Mouse (Mus musculus) heart, adult 8-10 months (tissue): ENCODE measurements around the gene G430095P16Rik. TPM values are rescaled to one million over a fixed set of nuclear protein-coding genes. Genes with fewer than 3 reads are reported as not detected.

Experiments used
- DNase-seq: peaks from one replicate; pipeline ENCODE4 v3.0.0; 2022; ENCODE audit warnings: low spot score
- total RNA-seq, 4 experiments: library from RNA; stranded (reverse); gene quantifications; 2 replicates each; pipeline ENCODE4 v1.2.4; 2022

The G430095P16Rik gene
- total RNA-seq, 4 experiments from 2014 or later, result 0.66 TPM; not detected in 3

GRCm38 (mm10) chr8:84702963-84703465, 19.8 kb upstream of the G430095P16Rik start:
- no peak for DNase-seq

GRCm38 (mm10) chr8:84703466-84704249, 19.1 kb upstream of the G430095P16Rik start:
- DNase-seq, result no peak

GRCm38 (mm10) chr8:84704356-84704755, 18.5 kb upstream of the G430095P16Rik start:
- peak; percentile 82 for DNase-seq

GRCm38 (mm10) chr8:84704867-84705831, 17.7 kb upstream of the G430095P16Rik start:
- no peak for DNase-seq

- no peak for DNase-seq
Observed at GRCm38 (mm10) chr8:84705960-84706359, 16.8 kb upstream of the G430095P16Rik start.

GRCm38 (mm10) chr8:84706610-84707266, 16.1 kb upstream of the G430095P16Rik start:
- DNase-seq, result no peak

- no peak for DNase-seq
Observed at GRCm38 (mm10) chr8:84707267-84707883, 15.4 kb upstream of the G430095P16Rik start.

GRCm38 (mm10) chr8:84708071-84708541, 14.7 kb upstream of the G430095P16Rik start:
- no peak for DNase-seq

GRCm38 (mm10) chr8:84708774-84709475, 13.9 kb upstream of the G430095P16Rik start:
- peak; percentile 86 for DNase-seq

- no peak for DNase-seq
Observed at GRCm38 (mm10) chr8:84709931-84710330, 12.9 kb upstream of the G430095P16Rik start.

- no peak for DNase-seq
Observed at GRCm38 (mm10) chr8:84711312-84711711, 11.5 kb upstream of the G430095P16Rik start.

GRCm38 (mm10) chr8:84711933-84712758, 10.7 kb upstream of the G430095P16Rik start:
- no peak for DNase-seq

- no peak for DNase-seq
Observed at GRCm38 (mm10) chr8:84712759-84713120, 10.1 kb upstream of the G430095P16Rik start.

GRCm38 (mm10) chr8:84713381-84713780, 9.4 kb upstream of the G430095P16Rik start:
- DNase-seq, result no peak

- no peak for DNase-seq
Observed at GRCm38 (mm10) chr8:84714161-84714560, 8.6 kb upstream of the G430095P16Rik start.

GRCm38 (mm10) chr8:84715893-84716468, 6.8 kb upstream of the G430095P16Rik start:
- DNase-seq, result no peak

GRCm38 (mm10) chr8:84716790-84717189, 6.0 kb upstream of the G430095P16Rik start:
- DNase-seq, result no peak

- no peak for DNase-seq
Observed at GRCm38 (mm10) chr8:84718476-84718875, 4.3 kb upstream of the G430095P16Rik start.
